Mouse (Mus musculus) CD4-positive, CD25-positive, alpha-beta regulatory T cell (primary cell): Measurements from ENCODE around the gene Efnb3. TPM values are rescaled to one million over a fixed set of nuclear protein-coding genes. Genes with fewer than 3 reads are reported as not detected.

Experiments
- polyA plus RNA-seq: library from polyadenylated mRNA; unstranded; fragments of 100-300 nt; shearing (Covaris generic); gene quantifications from one replicate; pipeline ENCODE4 v1.2.1, GENCODE M21; 2017

Gene Efnb3
- polyA plus RNA-seq, result 0.47 TPM

GRCm38 (mm10) chr11:69559851-69560765 is at the start of gene Efnb3:
Efnb3 (minus strand) TSS chr11:69560205.

GRCm38 (mm10) chr11:69605726-69606490 is 45.9 kb upstream of the Efnb3 start, which contains the start of gene Atp1b2:
Atp1b2 (minus strand) TSS chr11:69605942.

GRCm38 (mm10) chr11:69580091-69580514 is 20.1 kb upstream of the Efnb3 start, which contains the start of the genes Wrap53 and Trp53:
Wrap53 (minus strand) TSS chr11:69580255.
Trp53 (plus strand) TSS chr11:69580359.

GRCm38 (mm10) chr11:69549060-69549656 is 10.8 kb downstream of the Efnb3 start, which contains the start of gene Dnah2:
Dnah2 (minus strand) TSS chr11:69549110.

Other genes with a start within 250 kb of the Efnb3 start
- 8.7 TPM for gene Cntrob, start 236.4 kb downstream of the Efnb3 start, polyA plus RNA-seq
- gene Trappc1, start 236.2 kb downstream of the Efnb3 start, polyA plus RNA-seq, result 96.9 TPM
- 1.4 TPM for gene Kcnab3, start 233.9 kb downstream of the Efnb3 start, polyA plus RNA-seq
- gene Rnf227, start 219.7 kb downstream of the Efnb3 start, polyA plus RNA-seq, result 2.4 TPM
- 139 TPM for gene Chd3, start 190.8 kb downstream of the Efnb3 start, polyA plus RNA-seq
- 97.6 TPM for gene Naa38, start 164.7 kb downstream of the Efnb3 start, polyA plus RNA-seq
- 25.4 TPM for gene Cyb5d1, start 164.6 kb downstream of the Efnb3 start, polyA plus RNA-seq
- gene Tmem88, start 162.0 kb downstream of the Efnb3 start, polyA plus RNA-seq, result 0.54 TPM
- 5.5 TPM for gene Kdm6b, start 146.5 kb downstream of the Efnb3 start, polyA plus RNA-seq
- gene Dnah2, start 11.1 kb downstream of the Efnb3 start, polyA plus RNA-seq, result 0.01 TPM
- gene Wrap53, start 20.1 kb upstream of the Efnb3 start, polyA plus RNA-seq, result 25.6 TPM
- gene Trp53, start 20.2 kb upstream of the Efnb3 start, polyA plus RNA-seq, result 239 TPM
- gene Atp1b2, start 45.7 kb upstream of the Efnb3 start, polyA plus RNA-seq, result not detected
- gene Shbg, start 57.7 kb upstream of the Efnb3 start, polyA plus RNA-seq, result not detected
- gene Sat2, start 61.8 kb upstream of the Efnb3 start, polyA plus RNA-seq, result not detected
- gene Fxr2, start 72.8 kb upstream of the Efnb3 start, polyA plus RNA-seq, result 63.2 TPM
- gene Sox15, start 95.1 kb upstream of the Efnb3 start, polyA plus RNA-seq, result not detected
- gene Mpdu1, start 102.4 kb upstream of the Efnb3 start, polyA plus RNA-seq, result 66.0 TPM
- gene Cd68, start 105.9 kb upstream of the Efnb3 start, polyA plus RNA-seq, result 4.3 TPM
- gene Eif4a1, start 112.2 kb upstream of the Efnb3 start, polyA plus RNA-seq, result 654 TPM
- gene Senp3, start 121.9 kb upstream of the Efnb3 start, polyA plus RNA-seq, result 43.8 TPM
- gene Tnfsf13, start 125.6 kb upstream of the Efnb3 start, polyA plus RNA-seq, result not detected
- not detected for gene Tnfsf12, start 135.6 kb upstream of the Efnb3 start, polyA plus RNA-seq
- not detected for gene Tnfsfm13, start 135.9 kb upstream of the Efnb3 start, polyA plus RNA-seq
- gene Polr2a, start 198.4 kb upstream of the Efnb3 start, polyA plus RNA-seq, result 50.4 TPM
- 0.12 TPM for gene Slc35g3, start 201.8 kb upstream of the Efnb3 start, polyA plus RNA-seq
- gene Zbtb4, start 205.7 kb upstream of the Efnb3 start, polyA plus RNA-seq, result 5.5 TPM
- gene Chrnb1, start 235.7 kb upstream of the Efnb3 start, polyA plus RNA-seq, result 3.7 TPM
- not detected for gene Fgf11, start 241.7 kb upstream of the Efnb3 start, polyA plus RNA-seq
- gene Tmem102, start 245.4 kb upstream of the Efnb3 start, polyA plus RNA-seq, result not detected